Mouse (Mus musculus) MEL (cell line): ENCODE measurements around the gene Wnt10a. TPM values are rescaled to one million over a fixed set of nuclear protein-coding genes. Genes with fewer than 3 reads are reported as not detected.

Experiments used
- DNase-seq: peaks from one replicate; pipeline ENCODE4 v3.0.0; 2011; ENCODE audit warnings: low read depth, low spot score
- H3K27ac ChIP-seq: 2 replicates; pipeline ENCODE4 v1.5.1; 2012; ENCODE audit warnings: low read depth, mild to moderate bottlenecking, control low read depth, low read length, moderate library complexity; ENCODE audit not compliant: control insufficient read depth
- H3K27me3 ChIP-seq, 2 experiments: fragments of 150-350 bp in 1 of 2; sonication (generic) in 1 of 2; 2 replicates each; pipeline ENCODE4 v1.6.1; 2012; ENCODE audit warnings: low read length in 2 of 2, mild to moderate bottlenecking in 2 of 2, improper control_type of control experiment in 1 of 2, moderate library complexity in 1 of 2; ENCODE audit not compliant: insufficient read depth in 2 of 2, control insufficient read depth in 1 of 2
- H3K36me3 ChIP-seq, 2 experiments: 2 replicates each; pipeline ENCODE4 v1.6.1; 2012 to 2014; ENCODE audit warnings: low read length in 2 of 2, improper control_type of control experiment in 1 of 2, inconsistent platforms in 1 of 2, mild to moderate bottlenecking in 1 of 2; ENCODE audit not compliant: insufficient read depth in 2 of 2, control insufficient read depth in 1 of 2
- H3K4me1 ChIP-seq, 2 experiments: fragments of 150-350 bp in 1 of 2; sonication (generic) in 1 of 2; 2 replicates each; pipeline ENCODE4 v1.6.1; 2012; ENCODE audit warnings: low read length in 2 of 2, improper control_type of control experiment in 1 of 2, mild to moderate bottlenecking in 1 of 2; ENCODE audit not compliant: insufficient read depth in 2 of 2, control insufficient read depth in 1 of 2
- H3K4me3 ChIP-seq, 2 experiments: fragments of 150-350 bp in 1 of 2; sonication (generic) in 1 of 2; 2 replicates each; pipeline ENCODE4 v1.5.1; 2012; ENCODE audit warnings: low read depth in 2 of 2, low read length in 2 of 2, mild to moderate bottlenecking in 2 of 2, moderate library complexity in 2 of 2, control low read depth in 1 of 2, improper control_type of control experiment in 1 of 2; ENCODE audit not compliant: control insufficient read depth in 1 of 2, insufficient read depth in 1 of 2
- H3K79me2 ChIP-seq: 2 replicates; pipeline ENCODE4 v1.6.1; 2012; ENCODE audit warnings: mild to moderate bottlenecking, low read length, moderate library complexity; ENCODE audit not compliant: control insufficient read depth, poor library complexity, insufficient read depth
- H3K9ac ChIP-seq: 2 replicates; pipeline ENCODE4 v1.6.1; 2012; ENCODE audit warnings: low read depth, mild to moderate bottlenecking, control low read depth, low read length, moderate library complexity; ENCODE audit not compliant: control insufficient read depth, poor library complexity, severe bottlenecking
- H3K9me3 ChIP-seq: fragments of 150-350 bp; sonication (generic); replicated peaks from 2 replicates; pipeline ENCODE4 v1.6.1; 2012; ENCODE audit warnings: mild to moderate bottlenecking, low read length, improper control_type of control experiment, moderate library complexity; ENCODE audit not compliant: insufficient read depth
- BHLHE40 ChIP-seq: IDR thresholded peaks from 2 replicates; pipeline ENCODE4 v1.6.1; 2012; ENCODE audit warnings: low read depth, mild to moderate bottlenecking, inconsistent platforms, low read length, improper control_type of control experiment, borderline replicate concordance
- CHD1 ChIP-seq: IDR thresholded peaks from 2 replicates; pipeline ENCODE4 v1.6.1; 2012; ENCODE audit warnings: low read depth, mild to moderate bottlenecking, inconsistent platforms, low read length, improper control_type of control experiment
- E2F4 ChIP-seq: IDR thresholded peaks from 2 replicates; pipeline ENCODE4 v1.6.1; 2011; ENCODE audit warnings: low read depth, low read length, improper control_type of control experiment, borderline replicate concordance
- ELF1 ChIP-seq: IDR thresholded peaks from 2 replicates; pipeline ENCODE4 v1.6.1; 2014; ENCODE audit warnings: low read depth, mild to moderate bottlenecking, inconsistent platforms, low read length, improper control_type of control experiment, moderate library complexity
- EP300 ChIP-seq, 2 experiments: IDR thresholded peaks; 2 replicates each; pipeline ENCODE4 v1.6.1; 2011; ENCODE audit warnings: improper control_type of control experiment in 2 of 2, low read length in 2 of 2, low read depth in 1 of 2, mild to moderate bottlenecking in 1 of 2
- ETS1 ChIP-seq: IDR thresholded peaks from 2 replicates; pipeline ENCODE4 v1.6.1; 2012; ENCODE audit warnings: low read depth, mild to moderate bottlenecking, inconsistent platforms, low read length, improper control_type of control experiment, moderate library complexity
- GATA1 ChIP-seq: IDR thresholded peaks from 2 replicates; pipeline ENCODE4 v1.6.1; 2011; ENCODE audit warnings: low read depth, low read length, improper control_type of control experiment
- HCFC1 ChIP-seq: IDR thresholded peaks from 2 replicates; pipeline ENCODE4 v1.6.1; 2012; ENCODE audit warnings: low read depth, mild to moderate bottlenecking, inconsistent platforms, low read length, improper control_type of control experiment, moderate library complexity
- JUND ChIP-seq: IDR thresholded peaks from 2 replicates; pipeline ENCODE4 v1.6.1; 2011; ENCODE audit warnings: low read depth, mild to moderate bottlenecking, improper control_type of control experiment, low read length
- KAT2A ChIP-seq: conservative IDR thresholded peaks from 2 replicates; pipeline ENCODE4 v1.6.1; 2012; ENCODE audit warnings: low read depth, low read length, improper control_type of control experiment, inconsistent platforms
- MAX ChIP-seq: IDR thresholded peaks from 2 replicates; pipeline ENCODE4 v1.6.1; 2011; ENCODE audit warnings: low read length, improper control_type of control experiment
- MXI1 ChIP-seq: IDR thresholded peaks from 2 replicates; pipeline ENCODE4 v1.6.1; 2011; ENCODE audit warnings: mild to moderate bottlenecking, low read depth, low read length, improper control_type of control experiment
- POLR2A ChIP-seq, 2 experiments: IDR thresholded peaks; 2 replicates each; pipeline ENCODE4 v1.6.1; 2011 to 2012; ENCODE audit warnings: low read length in 2 of 2, mild to moderate bottlenecking in 2 of 2, control low read depth in 1 of 2, improper control_type of control experiment in 1 of 2, low read depth in 1 of 2, moderate library complexity in 1 of 2; ENCODE audit not compliant: control insufficient read depth in 1 of 2, insufficient read depth in 1 of 2, poor library complexity in 1 of 2
- POLR2AphosphoS2 ChIP-seq: IDR thresholded peaks from 2 replicates; pipeline ENCODE4 v1.6.1; 2011; ENCODE audit warnings: low read length, improper control_type of control experiment
- POLR2AphosphoS5 ChIP-seq: IDR thresholded peaks from 2 replicates; pipeline ENCODE4 v1.6.1; 2012; ENCODE audit warnings: low read depth, borderline replicate concordance, mild to moderate bottlenecking, inconsistent platforms, low read length, moderate library complexity, mixed read lengths
- RAD21 ChIP-seq: IDR thresholded peaks from 2 replicates; pipeline ENCODE4 v1.6.1; 2011; ENCODE audit warnings: mild to moderate bottlenecking, low read depth, low read length, improper control_type of control experiment
- SMC3 ChIP-seq: IDR thresholded peaks from 2 replicates; pipeline ENCODE4 v1.6.1; 2011; ENCODE audit warnings: low read depth, low read length, improper control_type of control experiment
- TAL1 ChIP-seq: IDR thresholded peaks from 2 replicates; pipeline ENCODE4 v1.6.1; 2012; ENCODE audit warnings: mild to moderate bottlenecking, inconsistent platforms, low read length, moderate library complexity, mixed read lengths
- USF2 ChIP-seq, 2 experiments: IDR thresholded peaks; 2 replicates each; pipeline ENCODE4 v1.6.1; 2011 to 2012; ENCODE audit warnings: improper control_type of control experiment in 2 of 2, low read length in 2 of 2, borderline replicate concordance in 1 of 2, inconsistent platforms in 1 of 2, low read depth in 1 of 2, mild to moderate bottlenecking in 1 of 2; ENCODE audit not compliant: insufficient read depth in 1 of 2
- ZNF384 ChIP-seq: IDR thresholded peaks from 2 replicates; pipeline ENCODE4 v1.6.1; 2012; ENCODE audit warnings: low read depth, mild to moderate bottlenecking, inconsistent platforms, low read length, improper control_type of control experiment
- polyA plus RNA-seq, 2 experiments: library from polyadenylated mRNA; stranded (reverse) in 1 of 2; unstranded in 1 of 2; fragments of >175 nt in 1 of 2; fragments of >200 nt in 1 of 2; gene quantifications; 2 replicates each; pipeline versions ENCODE4 v1.2.1 to v1.2.4; 2012; ENCODE audit warnings: low replicate concordance in 2 of 2, low read depth in 1 of 2; ENCODE audit not compliant: insufficient read length in 2 of 2, insufficient read depth in 1 of 2, missing spikeins in 1 of 2
- total RNA-seq: library from RNA; depleted of rRNA; stranded (reverse); fragments of 300-350 nt; gene quantifications from 2 replicates; pipeline ENCODE4 v1.2.3, GENCODE M21; 2012

Gene Wnt10a
- total and polyA plus RNA-seq, 3 experiments = not detected

DNA sequence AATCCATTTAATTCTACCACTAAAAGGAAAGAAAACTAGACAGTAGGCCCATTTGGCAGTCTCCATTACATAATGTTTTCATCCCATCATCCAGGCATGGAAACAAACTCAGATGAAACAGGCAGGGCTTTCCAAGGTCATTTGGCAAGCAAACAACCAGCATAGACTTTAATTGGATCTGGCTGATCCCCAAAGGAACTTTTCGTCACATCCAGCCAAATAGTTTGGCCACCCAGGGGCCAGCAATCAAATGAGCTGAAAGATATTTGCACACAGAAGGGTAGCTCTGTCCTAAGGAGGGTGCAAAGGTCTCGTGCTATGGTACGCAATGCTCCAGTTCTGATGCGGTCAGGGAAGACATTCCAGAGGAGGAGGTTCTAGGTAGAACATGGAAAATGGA lies 40.6 kb upstream of the Wnt10a start:
- TF ChIP-seq ZNF384 = no peak
- no peak for TF ChIP-seq TAL1
- TF ChIP-seq HCFC1 = no peak
- no peak for TF ChIP-seq MAX
- no peak for TF ChIP-seq GATA1
- no peak for TF ChIP-seq MXI1
- no peak for TF ChIP-seq ETS1
- TF ChIP-seq POLR2A (IDR thresholded peaks at IDR 0.05; ENCODE audit: control insufficient read depth in 1 of 2, insufficient read depth in 1 of 2, low read depth in 1 of 2, low read length in 2 of 2, poor library complexity in 1 of 2) = no peak
- TF ChIP-seq POLR2AphosphoS5 = no peak
- no peak for TF ChIP-seq E2F4
- TF ChIP-seq, all 39 proteins: peak for 0
- Histone ChIP-seq H3K27ac (no peak overlapping the region), H3K4me1 (no peaks in the 10 kb centered on the region), H3K9ac (no peak overlapping the region), H3K9me3 (no peaks in the 10 kb centered on the region), H3K79me2 (no peaks in the 10 kb centered on the region), H3K27me3 (peaks cover 3 to 7% of the 10 kb centered on the region in 2 experiments), H3K36me3 (no peaks in the 10 kb centered on the region), H3K4me3 (no peak overlapping the region)
- no peak for DNase-seq

GRCm38 (mm10) chr1:74752150-74752549 lies 39.2 kb upstream of the Wnt10a start:
- Histone ChIP-seq H3K9me3 (no peaks in the 10 kb centered on the region), H3K36me3 (no peaks in the 10 kb centered on the region), H3K79me2 (no peaks in the 10 kb centered on the region), H3K4me3 (no peak overlapping the region), H3K4me1 (no peaks in the 10 kb centered on the region), H3K9ac (no peak overlapping the region), H3K27me3 (peaks cover 0 to 2% of the 10 kb centered on the region in 2 experiments; a peak in 2 of 4 replicates), H3K27ac (no peak overlapping the region)
- no peak for DNase-seq
- no peak for TF ChIP-seq ELF1
- TF ChIP-seq MAX = no peak
- no peak for TF ChIP-seq CHD1
- no peak for TF ChIP-seq POLR2AphosphoS5
- no peak for TF ChIP-seq RAD21
- no peak for TF ChIP-seq JUND
- no peak for TF ChIP-seq GATA1
- no peak for TF ChIP-seq ETS1
- TF ChIP-seq POLR2AphosphoS2 = no peak
- no peak for TF ChIP-seq EP300 (IDR thresholded peaks at IDR 0.05; ENCODE audit: low read depth in 1 of 2, low read length in 2 of 2)
- no peak for TF ChIP-seq BHLHE40
- no peak for TF ChIP-seq KAT2A
- TF ChIP-seq USF2 (IDR thresholded peaks at IDR 0.05; ENCODE audit: borderline replicate concordance in 1 of 2, insufficient read depth in 1 of 2, low read depth in 1 of 2, low read length in 2 of 2) = no peak
- no peak for TF ChIP-seq SMC3
